Mouse (Mus musculus) megakaryocyte progenitor cell, adult 5-6 weeks (primary cell): ENCODE data around the gene Ddr1. TPM values are rescaled to one million over a fixed set of nuclear protein-coding genes. Genes with fewer than 3 reads are reported as not detected.

Experiments used
- ATAC-seq: replicated peaks from 2 replicates; pipeline ENCODE4 v1.8.0; 2016; ENCODE audit warnings: mild to moderate bottlenecking, moderate TSS enrichment, inconsistent platforms; ENCODE audit not compliant: poor library complexity
- total RNA-seq, 2 experiments: library from RNA; stranded (forward) in 1 of 2; stranded (reverse) in 1 of 2; fragments of 157-497, 149-512 nt in 1 of 2; fragments of 200-1000 nt in 1 of 2; gene quantifications; 2 replicates each; pipeline versions ENCODE4 v1.2.3 to v1.2.4; 2015 to 2017

Ddr1 gene
- total RNA-seq, 2 experiments from 2014 or later = 0.25 TPM; not detected in 1

DNA sequence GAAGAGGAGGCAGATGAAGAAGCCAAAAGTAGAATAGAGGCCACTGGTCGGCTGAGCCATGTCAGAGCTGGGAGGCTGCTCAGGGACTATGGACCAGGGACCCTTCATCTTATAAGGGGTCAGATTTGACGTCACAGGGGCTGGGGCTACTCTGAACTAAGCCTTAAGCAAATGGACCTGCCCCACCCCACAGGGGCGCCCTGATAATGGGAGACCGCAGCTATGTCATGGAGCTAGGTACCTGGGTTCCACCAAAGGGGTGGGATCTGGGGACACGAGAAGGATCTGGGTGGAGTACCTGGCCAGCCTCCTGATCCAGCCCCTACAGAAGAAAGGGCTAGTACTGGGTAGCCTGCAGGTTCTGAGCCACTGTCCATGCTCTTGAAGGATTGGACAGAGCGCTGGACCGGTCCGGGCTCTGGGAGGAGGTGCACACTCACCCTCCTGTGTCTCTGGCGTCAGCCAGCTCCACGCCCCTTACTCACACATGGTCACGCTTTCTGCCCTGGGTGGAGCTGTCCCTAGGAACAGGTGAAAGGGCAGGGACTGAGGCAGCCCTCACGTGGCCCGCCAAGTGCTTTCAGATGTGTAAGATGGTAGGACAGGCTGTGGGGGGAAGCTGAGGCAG is 60.7 kb downstream of the Ddr1 start, which contains the start of gene Mucl3:
TSS of gene Mucl3 (minus strand) at position 87 of the 628 bp plus-strand sequence.
- ATAC-seq = no peak

DNA sequence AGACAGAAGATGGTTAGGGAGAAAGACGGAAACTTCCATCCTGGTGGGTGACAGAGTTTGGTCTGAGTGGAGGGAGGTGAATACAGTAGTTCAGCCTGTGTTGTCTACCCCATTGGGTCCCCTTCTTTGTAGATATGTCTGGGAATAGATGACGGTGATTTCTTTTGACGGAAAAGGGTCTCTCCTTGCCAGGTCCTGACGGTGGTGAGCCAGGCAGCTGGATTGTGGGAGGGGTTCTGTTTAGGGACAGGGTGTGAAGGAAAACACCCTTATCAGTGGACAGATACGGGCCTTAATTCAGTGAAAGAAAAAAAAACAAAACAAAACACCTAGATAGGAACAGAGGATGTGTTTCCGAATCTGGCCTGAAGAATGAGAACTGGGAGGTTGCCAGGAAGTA is 65.1 kb downstream of the Ddr1 start:
- ATAC-seq = no peak

DNA sequence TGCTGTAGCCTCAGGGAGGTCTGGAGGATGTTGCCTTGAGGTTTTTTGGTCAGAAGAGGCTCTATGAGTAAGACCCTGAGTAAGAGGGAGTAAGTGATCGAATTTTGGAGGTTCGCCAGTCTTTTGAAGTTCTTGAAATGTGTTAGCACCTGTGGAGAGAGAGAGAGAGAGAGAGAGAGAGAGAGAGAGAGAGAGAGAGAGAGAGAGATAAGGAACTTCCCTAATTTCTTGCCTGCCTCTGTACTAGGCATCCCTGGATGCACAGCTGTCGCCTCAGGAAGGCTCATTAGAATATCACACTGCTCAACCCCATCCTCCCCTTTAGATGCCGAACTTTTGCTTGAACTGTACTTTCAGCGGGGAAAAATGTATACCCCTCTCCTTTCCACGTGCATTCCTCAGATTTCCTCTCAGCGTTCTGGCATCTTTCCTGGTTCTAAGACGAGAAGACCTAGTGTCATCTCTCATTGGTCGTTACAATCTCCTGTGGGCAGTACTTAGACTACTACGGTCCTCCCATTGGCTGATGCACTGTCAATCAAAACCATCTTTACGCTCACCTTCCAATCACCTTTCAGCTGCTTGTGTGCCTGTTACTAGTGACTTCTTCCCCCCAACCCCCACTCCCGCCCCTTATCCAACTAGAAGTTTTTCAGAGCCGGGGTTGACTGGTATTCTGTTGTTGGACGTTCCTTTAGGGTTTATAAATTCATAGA is 65.8 kb downstream of the Ddr1 start:
- ATAC-seq = peak; percentile 57

DNA sequence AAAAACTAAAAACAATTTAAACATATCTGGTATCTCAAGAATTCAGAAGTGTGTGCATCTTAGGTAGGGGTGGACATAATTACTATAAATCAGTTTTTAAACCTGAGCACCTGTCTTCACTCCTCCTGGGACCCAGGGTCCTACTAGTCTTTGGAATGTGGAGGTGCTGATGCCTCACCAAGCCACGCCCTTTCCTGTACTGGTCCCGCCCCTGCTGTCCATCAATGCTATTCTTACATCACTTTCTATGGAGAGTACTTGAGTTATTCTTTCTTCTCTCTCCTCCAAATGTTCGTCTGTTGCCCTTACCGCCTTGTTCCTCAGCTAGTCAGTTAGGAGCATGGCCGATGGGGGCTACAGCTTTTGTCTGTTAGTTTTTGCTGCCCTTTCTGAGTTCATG is 68.1 kb downstream of the Ddr1 start:
- peak; percentile 66 for ATAC-seq

DNA sequence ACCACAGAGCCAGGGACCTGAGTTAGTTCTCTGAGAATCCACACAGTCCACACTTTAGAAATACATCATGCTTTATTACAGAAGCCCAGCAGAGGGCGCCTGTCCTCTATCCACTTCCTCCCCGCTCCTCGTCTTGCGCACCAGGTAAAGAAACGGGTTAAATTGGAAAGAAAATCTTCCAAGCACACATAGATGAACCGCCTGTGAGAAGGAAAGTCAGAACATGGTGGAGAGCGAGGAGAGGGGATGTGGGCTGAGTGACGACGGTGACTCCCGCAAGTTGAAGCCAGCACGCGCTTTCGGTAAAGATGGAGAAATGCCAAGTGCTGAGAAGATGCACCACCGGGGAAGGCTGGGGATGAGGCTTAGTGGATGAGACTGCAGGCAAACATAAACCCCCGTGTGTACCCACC is 68.7 kb downstream of the Ddr1 start:
- ATAC-seq = peak; percentile 87

DNA sequence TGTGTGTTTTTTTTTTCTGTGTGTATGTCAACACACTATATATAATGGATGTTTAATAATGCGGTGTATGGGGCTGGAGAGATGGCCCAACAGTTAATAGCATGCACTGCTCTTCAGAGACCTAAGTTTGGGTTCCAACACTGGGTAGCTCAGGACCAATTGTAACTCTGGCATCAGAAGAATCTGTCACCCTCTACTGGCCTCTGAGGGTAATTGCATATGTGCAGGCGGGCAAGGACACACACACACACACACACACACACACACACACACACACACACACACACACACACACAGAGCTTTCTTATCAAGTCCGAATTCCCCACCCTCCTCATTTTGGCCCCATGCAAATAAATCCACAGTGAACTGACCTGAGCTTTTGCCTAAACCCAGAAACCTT is 69.2 kb downstream of the Ddr1 start:
- 0 out of 2 replicates have a peak, but pooled peaks have one; percentile 34 for ATAC-seq

DNA sequence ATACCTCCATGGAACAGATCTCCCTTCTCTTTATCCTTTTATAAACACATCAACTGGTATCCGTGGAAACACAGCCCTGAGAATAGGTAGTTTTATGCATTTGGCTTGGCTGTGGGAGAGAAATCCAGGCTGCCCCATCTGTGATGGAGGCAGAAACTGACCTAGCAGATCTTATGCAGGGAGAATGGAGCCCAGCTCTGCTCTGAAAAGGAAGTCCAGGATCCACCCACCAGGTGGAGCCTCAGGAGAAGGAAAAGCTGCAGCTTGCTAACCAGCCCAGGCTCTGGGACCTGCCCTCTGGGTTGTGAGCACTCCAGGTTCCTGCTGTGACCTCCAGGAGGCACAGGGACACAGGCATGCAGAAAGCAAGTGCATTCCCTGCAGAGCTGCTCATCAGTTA is 70.4 kb downstream of the Ddr1 start:
- no peak for ATAC-seq

Other genes starting within 250 kb of the Ddr1 start
- 0.64 and 0.78 TPM in 2 replicates for gene H2-Q10, start 234.5 kb downstream of the Ddr1 start, total RNA-seq (2015)
- 0.30 and 0.71 TPM in 2 replicates for gene H2-Q10, start 234.5 kb downstream of the Ddr1 start, total RNA-seq (2017)
- 0.34 and 0.39 TPM in 2 replicates for gene Pou5f1, start 198.6 kb downstream of the Ddr1 start, total RNA-seq (2015)
- 0.64 TPM in 1 of 2 replicates, not detected in the other for gene Pou5f1, start 198.6 kb downstream of the Ddr1 start, total RNA-seq (2017)
- gene Tcf19, start 187.8 kb downstream of the Ddr1 start, total RNA-seq (2015) = 23.3 and 23.8 TPM in 2 replicates
- 8.5 and 8.7 TPM in 2 replicates for gene Tcf19, start 187.8 kb downstream of the Ddr1 start, total RNA-seq (2017)
- gene Cchcr1, start 187.5 kb downstream of the Ddr1 start, total RNA-seq (2015) = 1.1 and 1.9 TPM in 2 replicates
- 4.0 and 5.6 TPM in 2 replicates for gene Cchcr1, start 187.5 kb downstream of the Ddr1 start, total RNA-seq (2017)
- gene Psors1c2, start 171.4 kb downstream of the Ddr1 start, total RNA-seq (2015) = not detected in 2 replicates
- gene Psors1c2, start 171.4 kb downstream of the Ddr1 start, total RNA-seq (2017) = not detected in 2 replicates
- gene Cdsn, start 152.5 kb downstream of the Ddr1 start, total RNA-seq (2015) = not detected in 2 replicates
- not detected in 2 replicates for gene Cdsn, start 152.5 kb downstream of the Ddr1 start, total RNA-seq (2017)
- not detected in 2 replicates for gene 2300002M23Rik, start 137.2 kb downstream of the Ddr1 start, total RNA-seq (2015)
- not detected in 2 replicates for gene 2300002M23Rik, start 137.2 kb downstream of the Ddr1 start, total RNA-seq (2017)
- gene Sfta2, start 103.1 kb downstream of the Ddr1 start, total RNA-seq (2015) = not detected in 2 replicates
- gene Sfta2, start 103.1 kb downstream of the Ddr1 start, total RNA-seq (2017) = not detected in 2 replicates
- gene Gm9573, start 78.0 kb downstream of the Ddr1 start, total RNA-seq (2015) = not detected in 2 replicates
- gene Gm9573, start 78.0 kb downstream of the Ddr1 start, total RNA-seq (2017) = not detected in 2 replicates
- not detected in 2 replicates for gene Mucl3, start 60.9 kb downstream of the Ddr1 start, total RNA-seq (2015)
- not detected in 2 replicates for gene Mucl3, start 60.9 kb downstream of the Ddr1 start, total RNA-seq (2017)
- 5.7 and 11.4 TPM in 2 replicates for gene Vars2, start 37.0 kb downstream of the Ddr1 start, total RNA-seq (2015)
- 12.7 and 14.9 TPM in 2 replicates for gene Vars2, start 37.0 kb downstream of the Ddr1 start, total RNA-seq (2017)
- 26.2 and 31.8 TPM in 2 replicates for gene Gtf2h4, start 30.9 kb downstream of the Ddr1 start, total RNA-seq (2015)
- gene Gtf2h4, start 30.9 kb downstream of the Ddr1 start, total RNA-seq (2017) = 24.8 and 29.5 TPM in 2 replicates
- 28.1 and 41.7 TPM in 2 replicates for gene Ier3, start 117.1 kb upstream of the Ddr1 start, total RNA-seq (2015)
- gene Ier3, start 117.1 kb upstream of the Ddr1 start, total RNA-seq (2017) = 24.6 and 33.1 TPM in 2 replicates
- gene Flot1, start 118.6 kb upstream of the Ddr1 start, total RNA-seq (2015) = 52.9 and 58.3 TPM in 2 replicates
- gene Flot1, start 118.6 kb upstream of the Ddr1 start, total RNA-seq (2017) = 65.1 and 74.4 TPM in 2 replicates
- 871 and 938 TPM in 2 replicates for gene Tubb5, start 133.7 kb upstream of the Ddr1 start, total RNA-seq (2015)
- gene Tubb5, start 133.7 kb upstream of the Ddr1 start, total RNA-seq (2017) = 947 and 991 TPM in 2 replicates
- gene Mdc1, start 136.9 kb upstream of the Ddr1 start, total RNA-seq (2015) = 77.6 and 77.8 TPM in 2 replicates
- 17.5 and 17.6 TPM in 2 replicates for gene Mdc1, start 136.9 kb upstream of the Ddr1 start, total RNA-seq (2017)
- gene Nrm, start 156.7 kb upstream of the Ddr1 start, total RNA-seq (2015) = 47.4 and 64.5 TPM in 2 replicates
- 43.1 and 50.1 TPM in 2 replicates for gene Nrm, start 156.7 kb upstream of the Ddr1 start, total RNA-seq (2017)
- 49.8 and 60.9 TPM in 2 replicates for gene Ppp1r18, start 161.0 kb upstream of the Ddr1 start, total RNA-seq (2015)
- 17.4 and 20.5 TPM in 2 replicates for gene Ppp1r18, start 161.0 kb upstream of the Ddr1 start, total RNA-seq (2017)
- gene Dhx16, start 175.2 kb upstream of the Ddr1 start, total RNA-seq (2015) = 100 and 110 TPM in 2 replicates
- 78.2 and 82.0 TPM in 2 replicates for gene Dhx16, start 175.2 kb upstream of the Ddr1 start, total RNA-seq (2017)
- 38.8 and 51.8 TPM in 2 replicates for gene 2310061I04Rik, start 192.8 kb upstream of the Ddr1 start, total RNA-seq (2015)
- 4.5 and 7.5 TPM in 2 replicates for gene 2310061I04Rik, start 192.8 kb upstream of the Ddr1 start, total RNA-seq (2017)
- gene Atat1, start 205.5 kb upstream of the Ddr1 start, total RNA-seq (2015) = 6.0 and 8.8 TPM in 2 replicates
- gene Atat1, start 205.5 kb upstream of the Ddr1 start, total RNA-seq (2017) = 4.6 and 10.7 TPM in 2 replicates
- gene Mrps18b, start 211.8 kb upstream of the Ddr1 start, total RNA-seq (2015) = 96.2 and 142 TPM in 2 replicates
- 68.3 and 76.4 TPM in 2 replicates for gene Mrps18b, start 211.8 kb upstream of the Ddr1 start, total RNA-seq (2017)
- gene Ppp1r10, start 211.8 kb upstream of the Ddr1 start, total RNA-seq (2015) = 75.7 and 80.1 TPM in 2 replicates
- 121 and 126 TPM in 2 replicates for gene Ppp1r10, start 211.8 kb upstream of the Ddr1 start, total RNA-seq (2017)